Mouse (Mus musculus) forebrain, embryonic 11.5 days (tissue): Measurements from ENCODE around the gene Pih1d1. TPM values are rescaled to one million over a fixed set of nuclear protein-coding genes. Genes with fewer than 3 reads are reported as not detected.

Experiments used
- ATAC-seq: fragments of 200-750 bp; cut with Nextera tagmentation; replicated peaks from 2 replicates; pipeline ENCODE4 v1.8.0; 2017; ENCODE audit warnings: moderate TSS enrichment; ENCODE audit not compliant: low FRiP score
- DNase-seq: peaks from one replicate; pipeline ENCODE4 v3.0.0-alpha.2; 2017; ENCODE audit warnings: low spot score
- H3K27ac ChIP-seq: fragments of 300-500 bp; sonication (generic); 2 replicates; pipeline ENCODE4 v1.5.1; 2014; ENCODE audit warnings: low read depth, low read length
- H3K27me3 ChIP-seq: fragments of 300-500 bp; sonication (generic); 2 replicates; pipeline ENCODE4 v1.6.1; 2014; ENCODE audit warnings: mild to moderate bottlenecking, low read length, mixed read lengths; ENCODE audit not compliant: control insufficient read depth, insufficient read depth
- H3K36me3 ChIP-seq: fragments of 300-500 bp; sonication (generic); 2 replicates; pipeline ENCODE4 v1.6.1; 2014; ENCODE audit warnings: mild to moderate bottlenecking, low read length, moderate library complexity, mixed read lengths; ENCODE audit not compliant: control insufficient read depth, insufficient read depth
- H3K4me1 ChIP-seq: fragments of 300-500 bp; sonication (generic); replicated peaks from 2 replicates; pipeline ENCODE4 v1.6.1; 2014; ENCODE audit warnings: low read length, mixed read lengths; ENCODE audit not compliant: control insufficient read depth, insufficient read depth
- H3K4me2 ChIP-seq: fragments of 300-500 bp; sonication (generic); 2 replicates; pipeline ENCODE4 v1.6.1; 2014; ENCODE audit warnings: low read depth, mild to moderate bottlenecking, low read length, moderate library complexity, mixed read lengths; ENCODE audit not compliant: severe bottlenecking
- H3K4me3 ChIP-seq: fragments of 300-500 bp; sonication (generic); 2 replicates; pipeline ENCODE4 v1.5.1; 2014; ENCODE audit warnings: low read depth, low read length
- H3K9ac ChIP-seq: fragments of 300-500 bp; sonication (generic); 2 replicates; pipeline ENCODE4 v1.6.1; 2014; ENCODE audit warnings: low read length
- H3K9me3 ChIP-seq: fragments of 300-500 bp; sonication (generic); 2 replicates; pipeline ENCODE4 v1.6.1; 2016; ENCODE audit warnings: low read length, mixed read lengths; ENCODE audit not compliant: control insufficient read depth
- WGBS: fragments of 180-500 bp; shearing (Covaris S2); extraction: QIAGEN DNeasy Blood & Tissue Kit; methylation state at CpG from one replicate; pipeline ENCODE4 v1.1.7; 2014; 5-methylcytosine and 5-hydroxymethylcytosine counted together
- polyA plus RNA-seq: library from polyadenylated mRNA; unstranded; fragments of >200 nt; fragmentation: Nextera tagmentation; extraction: Ambion mirVana; gene quantifications from 2 replicates; pipeline ENCODE4 v1.2.1, GENCODE M21; 2014

Gene Pih1d1
- polyA plus RNA-seq, 1 experiment from 2014 or later = 95.9 TPM

- WGBS = 1% methylated on average over 17 of the region's 17 CpGs
- Histone ChIP-seq H3K4me3 (peak overlapping the region; percentile 97), H3K9ac (peak overlapping the region; percentile 81), H3K27me3 (no peaks in the 10 kb centered on the region), H3K9me3 (no peaks in the 10 kb centered on the region), H3K36me3 (peaks cover 9% of the 10 kb centered on the region), H3K27ac (peak overlapping the region; percentile 90), H3K4me2 (peak overlapping the region; percentile 68), H3K4me1 (peaks cover 22% of the 10 kb centered on the region)
- no peak for DNase-seq
- ATAC-seq = no peak; the same call in 1 of the 2 replicates
Observed at GRCm38 (mm10) chr7:45129318-45129717, 24.8 kb upstream of the Pih1d1 start.

- H3K27ac ChIP-seq = peak overlapping the region; percentile 90; the same call in 1 of the 2 replicates
- H3K4me3 ChIP-seq = peak overlapping the region; percentile 97
- H3K36me3 ChIP-seq = peaks cover 9% of the 10 kb centered on the region
- ATAC-seq (no peak), DNase-seq (no peak)
- H3K4me2 ChIP-seq = peak overlapping the region; percentile 68
- peak overlapping the region; percentile 81 for H3K9ac ChIP-seq
- no peaks in the 10 kb centered on the region for H3K27me3 ChIP-seq
- H3K9me3 ChIP-seq = no peaks in the 10 kb centered on the region
- peaks cover 18% of the 10 kb centered on the region for H3K4me1 ChIP-seq
- WGBS = 60% methylated on average over 15 of the region's 15 CpGs
Observed at GRCm38 (mm10) chr7:45129776-45130512, 24.2 kb upstream of the Pih1d1 start.

- DNase-seq = no peak
- no peak overlapping the region for H3K9ac ChIP-seq
- H3K4me2 ChIP-seq = no peak overlapping the region
- H3K27me3 ChIP-seq = no peaks in the 10 kb centered on the region; the same call in 1 of the 2 replicates
- H3K4me3 ChIP-seq = no peak overlapping the region
- peaks cover under 1% of the 10 kb centered on the region; the same call in 1 of the 2 replicates for H3K36me3 ChIP-seq
- H3K27ac ChIP-seq = no peak overlapping the region
- peaks cover 14% of the 10 kb centered on the region for H3K4me1 ChIP-seq
- WGBS = 80% methylated on average over 11 of the region's 11 CpGs
- H3K9me3 ChIP-seq = no peaks in the 10 kb centered on the region
- no peak for ATAC-seq
Observed at GRCm38 (mm10) chr7:45131850-45132249, 22.3 kb upstream of the Pih1d1 start.

GRCm38 (mm10) chr7:45133446-45134159 is 20.5 kb upstream of the Pih1d1 start:
- WGBS = 78% methylated on average over 8 of the region's 8 CpGs
- Histone ChIP-seq H3K27me3 (peaks cover 2% of the 10 kb centered on the region; the same call in 1 of the 2 replicates), H3K9me3 (no peaks in the 10 kb centered on the region), H3K4me1 (peaks cover 8% of the 10 kb centered on the region; the same call in 1 of the 2 replicates), H3K4me3 (no peak overlapping the region), H3K9ac (no peak overlapping the region), H3K36me3 (no peaks in the 10 kb centered on the region), H3K4me2 (no peak overlapping the region), H3K27ac (no peak overlapping the region)
- DNase-seq = no peak
- no peak for ATAC-seq

GRCm38 (mm10) chr7:45134544-45135026 is 19.5 kb upstream of the Pih1d1 start:
- Histone ChIP-seq H3K4me3 (no peak overlapping the region), H3K4me2 (no peak overlapping the region), H3K9me3 (no peaks in the 10 kb centered on the region), H3K36me3 (no peaks in the 10 kb centered on the region), H3K4me1 (peaks cover 7% of the 10 kb centered on the region; the same call in 1 of the 2 replicates), H3K27me3 (peaks cover 2% of the 10 kb centered on the region; the same call in 1 of the 2 replicates), H3K9ac (no peak overlapping the region), H3K27ac (no peak overlapping the region)
- WGBS = 7% methylated on average over 12 of the region's 12 CpGs
- DNase-seq (no peak), ATAC-seq (no peak)

GRCm38 (mm10) chr7:45135370-45135769 is 18.7 kb upstream of the Pih1d1 start:
- no peaks in the 10 kb centered on the region for H3K36me3 ChIP-seq
- DNase-seq (no peak), ATAC-seq (no peak)
- peaks cover 2% of the 10 kb centered on the region; the same call in 1 of the 2 replicates for H3K27me3 ChIP-seq
- no peak overlapping the region for H3K27ac ChIP-seq
- 87% methylated on average over 3 of the region's 3 CpGs for WGBS
- H3K4me2 ChIP-seq = no peak overlapping the region; the same call in 1 of the 2 replicates
- H3K4me1 ChIP-seq = peaks cover 4% of the 10 kb centered on the region; the same call in 1 of the 2 replicates
- H3K4me3 ChIP-seq = no peak overlapping the region
- no peak overlapping the region for H3K9ac ChIP-seq
- no peaks in the 10 kb centered on the region for H3K9me3 ChIP-seq

GRCm38 (mm10) chr7:45135993-45136567 is 18.0 kb upstream of the Pih1d1 start, which contains the start of the genes Gm45713 and Flt3l:
Gene Gm45713 (minus strand): TSS chr7:45136231.
Gene Flt3l (minus strand): TSS chr7:45136432.
- peak; percentile 77 for ATAC-seq
- 4% methylated on average over 29 of the region's 29 CpGs for WGBS
- peak within 1 kb of the TSS; percentile 40 for H3K4me3 ChIP-seq
- H3K4me1 ChIP-seq = peaks cover 4% of the 10 kb centered on the region; the same call in 1 of the 2 replicates
- DNase-seq = peak; percentile 91
- no peaks in the 10 kb centered on the region for H3K36me3 ChIP-seq
- H3K27ac ChIP-seq = peak within 1 kb of the TSS; percentile 6; the same call in 1 of the 2 replicates
- H3K9me3 ChIP-seq = no peaks in the 10 kb centered on the region
- H3K9ac ChIP-seq = peak within 1 kb of the TSS; percentile 61
- peaks cover 2% of the 10 kb centered on the region; the same call in 1 of the 2 replicates for H3K27me3 ChIP-seq
- H3K4me2 ChIP-seq = peak within 1 kb of the TSS; percentile 74
